Mouse (Mus musculus): ENCODE results near the gene Pcdh9.

Gene Pcdh9

DNA sequence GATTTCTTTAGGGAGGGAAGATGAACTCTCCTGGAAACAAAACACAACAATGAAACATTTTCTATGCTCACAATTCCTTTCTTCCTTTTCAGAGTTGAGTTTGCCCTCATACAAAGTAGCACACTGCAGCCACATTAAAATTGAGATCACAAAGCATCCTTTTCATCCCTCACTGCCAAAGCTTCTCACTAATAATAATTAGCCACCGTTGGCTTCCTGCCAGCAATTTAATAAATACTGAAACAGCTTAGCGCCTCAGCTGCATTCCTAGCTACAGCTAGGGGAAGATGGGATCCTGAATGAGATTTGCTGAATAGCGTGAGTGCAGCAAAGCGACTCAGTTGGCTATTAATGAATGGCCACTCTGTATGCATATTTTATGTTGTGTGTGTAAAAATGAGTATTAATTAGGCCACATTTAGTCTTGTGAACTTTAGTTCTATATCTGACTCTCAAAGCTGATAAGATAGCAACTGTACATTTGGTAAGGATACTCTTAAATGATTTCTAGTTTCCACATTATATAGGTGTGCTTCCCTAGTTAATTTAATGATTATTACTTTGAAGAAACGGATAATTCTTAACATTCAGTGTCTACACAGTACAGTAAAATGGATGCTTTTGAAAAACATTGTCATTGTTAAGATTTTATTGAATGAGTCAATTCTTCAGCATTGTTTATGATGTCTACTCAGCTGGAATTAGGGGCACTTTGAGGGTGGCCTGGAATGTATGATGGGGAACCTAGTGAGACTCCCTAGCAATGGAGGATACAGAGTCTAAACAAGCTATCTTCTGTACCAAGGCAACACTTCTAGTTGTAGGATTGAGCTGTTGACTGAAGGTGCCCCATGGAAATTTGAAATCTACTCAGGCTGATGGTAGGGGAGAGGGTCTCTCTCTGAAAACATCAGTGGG, 881.1 kb downstream of the Pcdh9 start:
- no peak for DNase-seq (ENCODE audit: low read depth)
